Mouse (Mus musculus): ENCODE results near the gene Rap1a. TPM values are rescaled to one million over a fixed set of nuclear protein-coding genes. Genes with fewer than 3 reads are reported as not detected.

Rap1a gene
- total RNA-seq, 4 experiments from 2014 or later: 86.5 to 102 (median 97.8) TPM

DNA sequence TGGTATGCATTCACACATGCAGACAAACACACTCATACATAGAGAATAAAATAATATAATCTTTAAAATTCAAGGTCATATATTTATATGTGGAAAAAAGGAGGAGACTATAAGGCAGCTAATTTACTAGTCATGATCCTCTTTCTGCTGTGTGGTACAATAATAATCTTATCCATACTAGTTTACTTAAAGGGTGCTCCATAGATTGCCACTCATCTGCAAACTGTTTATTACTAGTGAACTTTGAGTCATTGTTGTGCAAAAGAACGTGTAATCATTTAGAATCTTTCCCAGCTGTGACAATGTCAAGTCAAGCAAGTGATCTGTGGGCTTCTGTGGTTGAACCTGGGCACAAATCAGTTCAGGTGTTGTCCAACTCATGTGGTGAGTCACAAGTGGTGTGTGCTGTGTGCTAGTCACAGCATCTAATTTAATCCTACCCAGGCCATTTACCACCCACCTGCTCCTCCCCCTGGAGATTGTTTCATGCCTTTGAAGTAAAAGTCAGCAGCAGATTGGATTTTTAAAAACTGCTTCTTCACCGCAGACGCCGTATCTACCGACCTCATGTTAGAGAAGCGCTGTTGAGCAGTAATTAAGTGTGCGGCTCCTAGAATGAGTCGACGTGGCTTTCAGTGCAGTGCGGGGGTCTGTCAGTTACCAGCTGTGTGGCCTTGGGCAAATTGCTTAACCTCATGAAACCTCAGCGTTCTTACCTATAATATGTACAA, 5.5 kb upstream of the Rap1a start:
- no peak for DNase-seq (ENCODE audit: low spot score)

DNA sequence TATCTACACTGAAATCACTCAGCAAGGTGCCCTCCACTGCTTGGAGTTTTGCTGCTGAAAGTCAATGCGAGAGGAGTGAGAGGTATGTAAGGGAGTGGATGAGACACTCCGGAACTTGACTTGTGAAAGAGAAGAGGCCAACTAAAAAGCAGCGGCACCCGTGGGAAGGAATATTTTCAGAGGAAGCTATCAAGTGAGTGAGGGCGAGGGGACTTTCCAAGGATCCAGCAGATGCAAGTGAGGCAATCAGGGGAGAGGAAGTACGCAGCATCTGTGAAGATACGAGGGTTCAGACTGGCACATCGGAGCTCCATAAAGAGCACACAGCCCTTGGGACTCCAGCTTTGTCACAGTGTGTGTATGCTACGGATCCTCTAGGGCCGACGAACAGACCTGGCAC, 2.5 kb upstream of the Rap1a start:
- no peak for DNase-seq (ENCODE audit: low spot score)

DNA sequence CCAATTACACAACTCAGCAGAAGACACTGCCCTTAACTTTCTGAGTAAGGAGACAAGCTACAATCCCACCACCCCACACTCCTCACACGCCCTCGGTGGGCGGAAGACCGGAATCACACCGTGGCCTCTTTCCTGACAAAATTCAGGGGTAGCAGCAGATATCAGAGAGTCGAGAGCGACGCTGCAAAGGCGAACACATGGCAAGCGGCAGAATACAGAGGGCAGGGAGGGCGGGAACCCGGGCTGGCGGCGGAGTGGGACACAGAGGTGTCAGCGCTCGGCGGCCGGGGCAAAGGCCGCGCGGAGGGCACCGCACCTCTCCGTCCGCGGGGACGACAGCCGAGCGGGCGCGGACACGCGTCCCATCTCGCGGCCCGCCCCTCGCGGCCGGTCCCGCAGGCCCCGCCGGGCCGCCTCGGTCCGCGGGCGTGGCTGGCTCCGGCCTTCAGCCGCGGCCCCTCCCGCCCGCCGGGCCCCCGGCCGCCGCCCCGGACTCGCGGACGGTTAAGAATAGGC, 403 bp downstream of the Rap1a start:
- DNase-seq (ENCODE audit: low spot score): no peak

DNA sequence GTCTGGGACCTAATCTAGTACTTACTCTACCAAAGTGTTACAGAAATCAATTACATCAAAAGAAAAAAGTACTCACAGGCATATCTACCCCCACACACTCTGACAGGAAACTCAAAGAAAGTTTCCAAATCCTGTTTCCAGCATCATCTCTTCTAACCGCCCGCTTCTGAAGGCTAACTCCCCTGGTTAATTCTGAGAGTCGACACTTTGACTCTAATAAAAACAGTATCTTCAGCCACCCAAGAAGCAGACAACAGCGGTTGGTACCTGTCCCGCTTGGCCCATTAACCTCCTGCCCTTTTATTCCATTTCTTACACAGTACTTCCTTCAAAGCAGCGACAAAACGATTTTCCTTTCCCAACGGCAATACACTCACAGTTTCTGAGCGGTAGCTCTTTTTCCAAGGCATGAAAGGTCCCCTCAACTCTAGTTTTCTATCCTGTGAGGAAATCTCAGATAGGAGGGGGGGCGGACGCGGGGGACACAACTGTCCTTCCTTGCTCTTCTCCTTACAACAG, 921 bp downstream of the Rap1a start:
- no peak for DNase-seq (ENCODE audit: low spot score)

DNA sequence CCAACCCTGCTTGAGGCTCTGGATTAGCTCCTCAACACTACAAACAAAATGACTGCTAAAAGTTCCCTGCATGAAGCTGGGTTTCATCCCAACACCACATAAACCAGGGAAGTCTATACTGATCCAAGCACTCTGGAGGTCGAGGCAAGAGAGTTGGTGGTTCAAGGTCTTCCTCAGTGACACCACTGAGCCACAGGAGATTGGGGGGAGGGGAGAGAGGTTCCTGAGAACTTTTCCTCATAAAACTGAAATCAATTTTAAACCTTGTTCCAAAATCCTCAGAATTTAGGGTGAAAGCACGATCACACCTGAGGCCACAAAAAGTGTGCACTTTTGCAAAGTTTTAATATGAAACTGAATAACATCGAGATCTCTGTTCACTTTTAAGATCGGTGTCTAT, 1.8 kb downstream of the Rap1a start:
- DNase-seq (ENCODE audit: low spot score): no peak

DNA sequence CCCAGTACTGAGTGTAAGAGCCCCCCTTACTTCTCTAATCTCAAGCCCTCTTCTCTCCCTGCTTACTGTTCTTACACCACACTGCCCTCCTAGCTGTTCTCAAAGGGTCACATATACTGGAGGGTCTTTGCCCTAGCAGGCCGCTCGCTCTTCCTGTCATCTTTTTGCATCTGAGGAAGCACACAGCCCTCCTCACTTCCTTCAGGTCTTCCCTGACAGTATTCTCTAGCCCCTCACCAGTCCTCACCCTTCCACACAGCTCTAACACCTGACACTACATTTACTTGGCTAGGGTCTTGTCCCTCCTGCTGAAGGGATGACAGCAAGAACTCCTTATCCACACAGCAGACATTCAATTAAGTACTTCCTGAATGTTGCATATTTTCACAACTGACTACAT, 2.4 kb downstream of the Rap1a start:
- DNase-seq (ENCODE audit: low spot score): no peak

DNA sequence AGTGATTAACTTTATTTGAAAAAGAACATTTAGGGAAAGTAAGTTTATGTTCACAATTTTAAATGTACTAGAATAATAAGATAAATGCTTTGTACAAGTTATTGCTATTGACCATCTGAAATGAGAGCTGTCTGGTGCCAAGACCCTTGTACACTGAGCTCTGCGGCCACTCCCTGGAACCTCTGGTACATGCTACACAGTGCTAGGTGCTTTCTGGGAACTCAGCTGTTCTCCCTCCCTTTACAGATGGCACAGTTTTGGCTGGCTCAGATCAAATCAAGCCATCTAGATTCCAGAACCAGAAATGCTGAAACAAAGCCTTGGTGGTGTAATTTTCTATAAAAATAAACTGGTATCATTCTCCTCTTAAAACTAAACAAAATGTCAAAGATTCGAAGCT, 3.7 kb downstream of the Rap1a start:
- DNase-seq (ENCODE audit: low spot score): no peak

DNA sequence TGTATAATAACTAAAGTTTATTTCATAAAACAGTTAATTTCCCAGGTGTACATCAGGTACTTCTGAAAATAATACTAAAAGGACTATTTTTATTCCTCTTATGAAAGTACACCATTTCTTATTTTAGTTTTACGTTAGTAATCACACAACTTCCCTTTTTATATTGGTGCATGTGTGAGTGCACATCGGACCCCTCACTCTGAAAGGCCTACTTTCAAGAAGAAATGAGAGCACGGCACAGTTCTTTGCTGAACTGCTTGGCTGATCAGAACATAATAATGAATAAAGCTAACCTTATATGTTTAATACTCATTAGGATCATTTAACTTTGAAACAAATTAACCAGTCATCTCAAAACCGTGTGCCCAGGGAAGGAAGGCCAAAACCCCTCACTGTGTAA, 4.4 kb downstream of the Rap1a start:
- no peak for DNase-seq (ENCODE audit: low spot score)

DNA sequence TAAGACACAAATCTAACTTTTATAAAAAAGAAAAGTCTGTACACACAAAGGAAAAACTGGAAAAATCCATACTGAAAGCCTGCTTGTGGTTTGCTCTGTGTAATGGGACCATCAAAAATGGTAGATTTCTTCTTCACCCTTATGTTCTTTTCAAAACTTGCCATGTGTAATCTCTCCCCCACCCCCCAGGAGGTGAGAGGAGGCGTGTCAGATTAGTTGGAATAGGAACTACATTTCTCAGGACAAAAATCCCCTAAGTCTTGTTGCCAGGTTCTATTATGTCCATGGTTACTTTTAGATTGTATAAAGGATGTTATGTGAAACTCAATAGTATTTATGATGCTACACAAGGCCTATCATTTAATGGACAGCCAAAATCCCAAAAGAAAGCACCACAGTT, 6.8 kb downstream of the Rap1a start:
- no peak for DNase-seq (ENCODE audit: low spot score)

DNA sequence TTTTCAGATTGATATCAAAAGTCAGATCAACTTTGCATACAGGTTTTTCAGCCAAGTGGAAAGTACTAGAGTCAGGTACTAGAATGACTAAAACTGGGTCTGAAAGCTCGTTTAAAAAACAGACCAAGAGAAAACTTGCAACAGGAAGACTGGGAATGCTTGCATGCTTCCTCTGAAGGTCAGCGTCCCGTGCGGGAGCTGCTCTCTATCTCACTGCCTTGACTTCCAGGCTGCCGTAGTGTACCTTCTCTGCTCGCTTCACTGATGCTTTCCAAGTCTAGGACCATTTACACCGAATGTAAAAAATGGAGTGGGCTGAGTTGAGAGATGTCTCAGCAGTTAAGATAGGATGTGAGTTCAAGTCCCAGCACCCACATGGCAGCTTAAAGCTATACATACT, 8.8 kb downstream of the Rap1a start:
- DNase-seq (ENCODE audit: low spot score): no peak

DNA sequence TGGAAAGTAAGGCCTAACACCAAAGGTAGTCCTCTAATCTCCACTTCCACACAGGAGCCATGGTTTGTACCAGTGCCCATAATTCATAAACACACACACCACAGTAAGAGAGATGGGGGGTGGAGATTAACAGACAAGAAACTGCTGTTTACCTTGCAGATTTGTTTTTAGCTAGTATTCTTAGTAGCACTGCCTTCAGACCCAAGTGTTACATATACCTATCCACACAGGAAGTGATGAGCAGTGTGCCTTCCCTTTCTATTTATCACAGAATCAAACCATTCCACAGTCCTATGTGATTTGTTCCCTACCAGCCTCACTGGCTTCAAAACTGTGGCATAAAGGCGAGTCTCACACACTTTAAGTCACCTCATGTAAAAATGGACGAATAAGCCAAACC, 10.0 kb downstream of the Rap1a start:
- DNase-seq (ENCODE audit: low spot score): no peak

DNA sequence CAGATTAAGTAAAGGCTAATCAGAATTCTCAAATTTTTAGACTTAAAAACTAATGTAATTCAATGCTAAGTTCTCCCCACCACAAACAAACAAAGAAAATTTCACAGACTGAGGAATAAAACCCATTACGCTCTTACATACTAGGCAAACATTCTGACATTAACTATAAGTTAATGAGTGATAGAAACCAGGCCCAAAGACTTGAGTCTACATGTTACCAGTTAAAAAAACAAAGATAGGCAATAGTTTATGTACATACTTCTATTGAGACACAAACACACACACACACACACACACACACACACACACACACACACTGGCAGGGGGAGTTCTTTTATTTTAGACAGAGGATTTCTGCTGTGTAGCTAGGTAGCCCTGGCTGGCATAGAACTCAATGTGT, 10.8 kb downstream of the Rap1a start:
- no peak for DNase-seq (ENCODE audit: low spot score)

DNA sequence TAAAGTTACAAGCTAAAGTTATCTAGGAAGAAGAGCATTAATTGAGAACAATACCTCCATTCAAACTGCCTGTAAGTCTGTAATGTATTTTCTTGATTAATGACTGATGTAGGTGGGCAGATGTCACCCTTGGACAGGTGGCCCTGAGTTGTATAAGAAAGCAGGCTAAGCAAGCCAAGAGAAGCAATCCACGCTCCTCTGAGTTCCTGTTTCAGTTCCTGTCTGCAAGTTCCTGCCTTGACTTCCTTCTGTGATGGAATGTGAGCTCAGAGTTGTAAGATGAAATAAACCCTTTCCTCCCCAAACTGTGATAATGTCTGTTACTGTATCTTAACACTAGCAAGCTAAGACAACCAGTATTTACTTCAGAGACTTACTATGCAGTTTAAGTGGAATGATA, 11.4 kb downstream of the Rap1a start:
- DNase-seq (ENCODE audit: low spot score): no peak

DNA sequence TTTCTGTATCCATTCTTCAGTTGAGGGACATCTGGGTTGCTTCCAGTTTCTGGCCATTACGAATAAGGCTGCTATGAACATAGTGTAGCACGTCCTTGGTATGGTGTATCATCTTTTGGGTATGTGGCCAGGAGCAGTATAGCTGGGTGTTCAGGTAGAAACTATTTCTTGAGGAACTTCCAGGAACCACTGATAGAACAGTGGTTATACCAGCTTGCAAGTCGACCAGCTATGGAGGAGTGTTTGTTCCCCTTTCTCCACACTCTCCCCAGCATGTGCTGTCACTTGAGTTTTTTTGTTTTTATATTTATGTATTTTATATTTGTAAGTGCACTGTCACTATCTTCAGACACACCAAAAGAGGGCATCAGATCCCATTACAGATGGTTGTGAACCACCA, 13.8 kb downstream of the Rap1a start:
- no peak for DNase-seq (ENCODE audit: low spot score)

DNA sequence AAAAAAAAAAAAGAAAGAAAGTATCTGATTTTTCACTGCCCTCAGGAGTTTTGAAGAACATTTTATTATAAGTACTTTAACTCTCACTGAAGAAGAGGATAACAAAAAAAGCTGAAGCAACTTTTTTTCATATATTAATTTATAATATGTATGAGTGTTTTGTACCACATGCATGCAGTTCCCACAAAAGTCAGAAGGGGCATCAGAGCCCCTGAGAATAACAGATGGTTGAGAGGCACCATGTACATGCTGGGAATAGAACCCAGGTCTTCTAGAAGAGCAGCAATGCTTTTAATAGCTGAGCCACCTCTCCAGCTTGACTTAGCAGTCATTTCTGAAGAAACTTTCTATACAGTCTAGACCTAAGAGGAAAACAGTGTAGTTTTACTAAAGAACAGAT, 15.3 kb downstream of the Rap1a start:
- no peak for DNase-seq (ENCODE audit: low spot score)

DNA sequence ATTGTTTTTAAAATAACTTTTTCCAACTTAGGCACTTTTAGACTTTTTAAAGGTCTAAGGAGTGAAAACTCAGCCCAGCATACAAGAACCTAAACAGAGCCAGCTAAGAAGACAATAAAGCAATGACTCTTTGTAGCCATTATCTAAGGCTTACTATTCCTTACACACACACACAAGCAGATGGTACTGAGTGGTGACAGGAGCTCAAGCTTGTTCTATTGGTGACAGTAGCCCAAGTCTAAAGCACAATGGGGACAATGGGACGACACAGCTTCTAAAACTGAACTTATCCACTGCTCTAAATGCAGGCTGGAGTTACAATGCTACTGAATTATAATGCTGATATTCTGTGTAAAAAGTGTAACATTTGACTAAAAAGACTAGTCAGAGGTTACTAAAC, 17.3 kb downstream of the Rap1a start:
- no peak for DNase-seq (ENCODE audit: low spot score)

DNA sequence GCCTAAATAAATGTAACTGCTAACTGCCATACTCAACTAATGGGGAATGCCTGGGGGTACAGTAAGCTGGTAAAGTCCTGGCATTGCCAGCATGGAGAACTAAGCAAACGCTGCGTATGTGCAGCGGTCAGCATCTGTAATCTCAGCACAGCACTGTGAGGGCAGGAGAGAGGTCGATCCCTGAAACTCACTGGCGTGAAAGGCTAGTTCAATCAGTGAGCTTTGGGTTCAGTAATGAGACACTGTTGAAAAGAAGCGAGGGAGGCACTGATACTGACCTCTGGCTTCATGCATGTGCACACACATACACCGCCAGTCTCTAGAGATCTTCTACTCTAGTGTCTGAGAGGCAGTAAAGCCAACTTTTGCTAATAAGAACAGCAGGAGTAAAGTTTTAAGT, 18.7 kb downstream of the Rap1a start:
- DNase-seq (ENCODE audit: low spot score): no peak

DNA sequence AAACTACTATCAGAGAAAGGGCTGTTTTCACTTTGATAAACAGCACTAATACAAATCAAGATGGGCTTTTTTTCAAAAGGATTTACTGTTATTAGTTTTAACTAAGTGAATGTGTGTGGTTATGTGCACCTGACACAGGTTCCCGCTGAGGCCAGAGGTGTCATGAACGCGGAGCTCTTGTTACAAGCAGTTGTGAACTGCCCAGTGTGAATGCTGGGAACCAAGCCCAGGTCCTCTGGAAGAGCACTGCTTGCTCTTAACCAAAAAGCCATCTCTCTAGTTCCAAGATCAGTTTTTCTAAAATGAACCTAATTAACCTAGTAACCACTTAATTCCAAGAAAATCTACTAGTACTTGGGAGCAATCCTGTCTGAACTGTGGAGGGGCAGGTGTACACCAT, 23.1 kb downstream of the Rap1a start:
- DNase-seq (ENCODE audit: low spot score): no peak

DNA sequence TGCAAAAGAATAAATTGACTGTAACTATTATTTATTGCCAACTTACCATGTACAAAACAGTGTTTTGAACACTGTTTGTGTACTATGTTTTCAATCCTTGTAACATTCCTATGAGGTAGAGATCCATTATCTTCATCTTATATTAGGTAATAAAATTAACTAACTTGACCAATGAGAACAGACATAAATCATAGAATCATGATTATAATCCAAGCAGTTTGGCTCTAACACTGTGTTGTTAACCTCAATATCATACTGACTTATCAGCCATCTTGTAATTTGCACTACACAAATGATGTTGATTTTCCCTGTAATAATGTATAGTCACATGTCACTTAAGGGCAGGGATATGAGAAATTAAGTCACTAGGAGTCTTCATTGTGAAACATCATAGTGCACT, 26.6 kb downstream of the Rap1a start:
- DNase-seq (ENCODE audit: low spot score): no peak

DNA sequence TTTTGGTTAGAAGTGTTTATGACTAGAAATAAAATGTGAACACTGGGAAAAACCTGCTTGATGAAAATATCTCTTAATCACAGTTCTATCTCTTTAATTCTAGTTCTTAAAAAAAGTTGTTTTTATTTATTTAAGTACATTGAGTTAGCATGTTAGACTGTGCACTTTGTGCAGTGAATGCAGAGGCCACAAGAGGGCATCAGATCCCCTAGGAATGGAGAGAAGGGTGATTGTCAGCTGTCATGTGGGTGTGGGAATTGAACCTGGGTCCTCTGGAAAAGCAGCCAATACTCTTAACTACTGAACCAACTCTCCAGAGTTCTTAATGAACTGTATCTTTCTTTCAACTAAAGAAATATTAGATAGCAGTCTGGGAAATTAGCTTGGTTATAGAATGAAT, 29.6 kb downstream of the Rap1a start:
- DNase-seq (ENCODE audit: low spot score): no peak

DNA sequence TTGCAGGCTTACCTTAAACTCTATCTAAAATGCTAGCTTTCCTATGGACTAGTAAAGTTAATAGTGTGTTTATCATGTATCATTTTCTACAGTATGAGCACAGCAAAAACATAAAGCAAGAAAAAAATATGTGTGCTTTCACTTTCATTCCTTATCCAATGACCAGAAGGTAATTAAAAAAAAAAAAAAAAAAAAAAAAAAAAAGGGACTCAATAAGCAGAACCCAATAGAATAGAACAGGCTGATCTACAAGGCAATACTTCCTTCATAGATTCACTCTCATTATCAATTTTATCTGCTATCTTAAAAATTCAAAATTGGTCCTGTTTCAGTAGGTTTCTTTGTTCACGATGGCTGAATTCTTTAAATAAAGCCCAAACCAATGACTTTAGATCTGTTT, 30.3 kb downstream of the Rap1a start:
- DNase-seq (ENCODE audit: low spot score): no peak

DNA sequence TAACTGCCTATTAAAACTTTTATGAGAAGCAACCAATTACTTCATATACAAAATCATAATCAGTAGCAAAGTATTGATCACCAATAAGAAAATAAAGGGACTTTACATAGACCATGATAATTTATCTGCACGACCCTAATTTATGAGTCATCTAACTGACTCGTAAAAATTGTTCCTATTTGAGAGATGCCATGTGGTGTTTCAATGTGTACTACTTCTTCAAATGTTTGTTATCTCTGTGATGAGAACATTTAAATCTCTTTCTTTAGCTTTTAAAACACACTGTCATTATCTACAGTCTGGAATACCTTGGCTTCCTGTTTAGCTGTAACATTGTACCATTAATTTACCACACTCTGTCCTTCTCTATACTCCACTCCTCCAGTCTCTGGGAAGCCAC, 31.8 kb downstream of the Rap1a start:
- no peak for DNase-seq (ENCODE audit: low spot score)

DNA sequence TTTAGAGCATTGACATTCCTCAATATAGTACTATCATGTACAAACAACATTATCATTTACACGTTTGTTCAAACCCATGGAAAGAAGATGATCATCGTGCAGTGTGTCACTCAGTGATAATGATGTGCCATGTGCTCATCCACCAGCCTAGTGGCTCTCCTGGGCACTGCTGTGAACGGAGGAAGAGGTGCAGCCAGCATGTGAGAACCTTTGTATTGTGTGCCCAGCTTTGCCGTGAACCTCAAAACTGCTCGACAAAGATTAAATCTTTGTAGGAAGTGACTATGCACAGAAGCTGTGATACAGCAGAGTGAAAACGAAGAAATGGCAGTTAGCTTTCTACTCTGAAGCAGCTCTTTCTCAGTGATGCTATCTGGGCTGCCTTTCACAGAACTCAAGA, 32.6 kb downstream of the Rap1a start:
- no peak for DNase-seq (ENCODE audit: low spot score)

All from heart, adult 8-10 months (tissue).